Mouse (Mus musculus): Measurements from ENCODE around the gene Snx5.

Snx5 gene

DNA sequence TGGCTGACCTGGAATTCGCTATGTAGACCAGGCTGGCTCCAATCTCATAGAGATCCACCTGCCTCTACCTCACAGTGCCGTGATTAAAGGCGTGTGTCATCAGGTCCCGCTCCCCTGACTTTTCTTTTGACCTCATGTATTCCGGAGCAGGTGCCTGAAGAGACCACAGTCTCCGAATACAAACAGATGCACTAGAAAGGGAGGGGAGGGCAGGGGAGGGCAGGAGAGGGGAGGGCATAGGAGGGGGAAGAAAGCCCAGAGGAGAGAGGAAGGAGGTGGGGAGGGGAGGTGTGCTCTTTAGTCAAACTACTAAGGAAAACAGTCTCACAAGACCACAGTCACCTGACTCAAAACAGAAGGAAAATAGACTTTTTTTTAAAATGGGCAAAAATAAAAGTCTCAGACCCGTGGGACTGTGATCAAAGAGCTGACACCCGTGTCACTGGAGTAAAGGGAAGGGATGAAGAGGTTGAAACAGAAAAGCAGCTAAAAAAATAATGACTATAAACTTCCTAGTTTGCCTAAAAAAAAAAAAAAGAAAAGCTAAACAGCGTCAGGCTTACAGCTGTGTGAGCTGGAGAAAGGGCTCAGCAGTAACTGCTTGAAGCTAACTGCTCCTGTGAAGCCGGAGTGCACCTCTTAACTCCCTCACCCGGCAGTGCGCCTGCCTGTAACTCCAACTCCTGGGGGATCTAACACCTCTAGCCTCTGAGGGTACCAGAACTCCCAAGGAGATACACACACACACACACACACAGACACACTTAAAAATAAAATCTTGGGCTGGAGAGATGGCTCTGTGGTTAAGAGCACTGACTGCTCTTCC, 42.0 kb downstream of the Snx5 start:
- no peak for DNase-seq (ENCODE audit: low spot score in 2 of 2)

GRCm38 (mm10) chr2:144226906-144227586, 43.7 kb downstream of the Snx5 start:
- DNase-seq (ENCODE audit: low spot score in 2 of 2) = no peak

DNA sequence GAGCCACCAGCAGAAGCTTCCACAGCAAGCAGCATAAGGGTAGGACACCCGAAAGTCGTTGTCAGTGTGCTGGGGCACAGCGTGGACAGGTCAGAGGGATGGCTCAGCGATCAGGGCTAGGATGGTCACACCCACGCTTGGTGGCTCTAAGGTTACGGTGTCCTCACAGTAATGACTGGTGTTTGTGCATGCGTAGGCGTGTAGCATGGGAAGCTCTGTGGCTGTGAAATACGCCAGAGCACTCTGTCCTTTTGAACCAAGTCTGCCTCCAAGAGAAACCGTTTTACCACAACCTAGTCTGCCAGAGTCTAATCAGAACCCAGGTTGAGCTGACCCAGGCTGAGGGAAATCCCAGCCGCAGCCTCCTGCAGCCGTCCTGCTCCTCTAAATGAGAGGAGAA, 46.4 kb downstream of the Snx5 start:
- DNase-seq (ENCODE audit: low spot score in 2 of 2) = no peak

- DNase-seq (ENCODE audit: low spot score in 2 of 2) = no peak
Observed at GRCm38 (mm10) chr2:144215601-144216000, 55.1 kb downstream of the Snx5 start.

GRCm38 (mm10) chr2:144215195-144215594, 55.5 kb downstream of the Snx5 start:
- no peak for DNase-seq (ENCODE audit: low spot score in 2 of 2)

GRCm38 (mm10) chr2:144214508-144215185, 56.1 kb downstream of the Snx5 start:
- DNase-seq (ENCODE audit: low spot score in 2 of 2) = no peak

DNA sequence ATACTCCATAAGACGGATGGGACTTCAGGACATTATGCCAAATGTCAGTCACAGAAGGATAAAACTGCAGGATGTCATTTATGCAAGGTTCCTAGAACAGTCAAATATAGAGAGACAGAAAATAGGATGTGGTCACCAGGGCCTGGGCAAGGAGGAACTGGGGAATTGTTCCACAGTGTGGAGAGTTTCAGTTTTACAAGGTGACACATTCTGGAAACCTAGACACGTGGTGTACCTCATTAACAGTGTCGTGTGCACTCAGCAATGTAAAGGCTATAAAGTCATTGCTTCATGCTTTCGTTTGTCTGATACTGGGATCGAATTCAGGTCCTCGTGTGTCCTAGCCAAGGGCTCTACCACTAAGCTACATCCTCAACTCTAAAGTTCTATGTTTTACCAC, 56.9 kb downstream of the Snx5 start:
- DNase-seq (ENCODE audit: low spot score in 2 of 2) = no peak

GRCm38 (mm10) chr2:144209425-144209824, 61.3 kb downstream of the Snx5 start:
- DNase-seq (ENCODE audit: low spot score in 2 of 2) = no peak

GRCm38 (mm10) chr2:144207365-144207764, 63.3 kb downstream of the Snx5 start:
- no peak for DNase-seq (ENCODE audit: low spot score in 2 of 2)

DNA sequence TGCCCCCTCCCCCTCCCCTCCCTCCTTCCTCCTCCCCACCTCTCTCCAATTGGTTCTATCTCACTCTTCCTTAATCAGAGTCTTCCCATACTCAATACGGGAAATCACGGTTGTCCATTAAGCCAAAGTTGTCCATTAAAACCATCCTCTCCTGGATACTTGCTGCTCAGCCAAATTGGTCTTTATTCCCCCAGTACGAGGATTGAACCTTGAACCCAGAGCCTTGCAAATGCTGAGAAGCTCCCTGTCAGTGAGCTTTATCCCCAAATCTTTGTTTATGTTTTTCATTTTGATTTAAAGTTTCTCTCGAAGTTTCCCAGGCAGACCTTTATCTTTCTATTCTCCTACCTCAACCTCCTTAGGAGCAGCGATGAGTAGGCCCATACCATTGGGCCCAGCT, 67.7 kb downstream of the Snx5 start:
- no peak for DNase-seq (ENCODE audit: low spot score in 2 of 2)

- DNase-seq (ENCODE audit: low spot score in 2 of 2) = no peak
Observed at GRCm38 (mm10) chr2:144202567-144202966, 68.1 kb downstream of the Snx5 start.

- DNase-seq (ENCODE audit: low spot score in 2 of 2) = no peak
Observed at GRCm38 (mm10) chr2:144202151-144202550, 68.6 kb downstream of the Snx5 start.
